Mouse (Mus musculus) liver, embryonic 14.5 days (tissue): ENCODE measurements around the gene Cd300e. TPM values are rescaled to one million over a fixed set of nuclear protein-coding genes. Genes with fewer than 3 reads are reported as not detected.

Experiments used
- ATAC-seq: fragments of 200-750 bp; cut with Nextera tagmentation; 2 replicates; pipeline ENCODE4 v1.8.0; 2017; ENCODE audit warnings: moderate number of reproducible peaks, mild to moderate bottlenecking, moderate library complexity; ENCODE audit not compliant: insufficient read depth
- DNase-seq, 3 experiments: peaks; one replicate each; pipeline ENCODE4 v3.0.0-alpha.2; 2012 to 2013; ENCODE audit warnings: low read depth in 3 of 3, low spot score in 3 of 3
- H3K27ac ChIP-seq: fragments of 300-500 bp; sonication (generic); 2 replicates; pipeline ENCODE4 v1.5.1; 2014; ENCODE audit warnings: moderate library complexity, mild to moderate bottlenecking, control low read depth, inconsistent platforms
- H3K27me3 ChIP-seq: fragments of 300-500 bp; sonication (generic); 2 replicates; pipeline ENCODE4 v1.6.1; 2014; ENCODE audit warnings: mild to moderate bottlenecking, low read length, moderate library complexity; ENCODE audit not compliant: control insufficient read depth, insufficient read depth
- H3K36me3 ChIP-seq: fragments of 300-500 bp; sonication (generic); replicated peaks from 2 replicates; pipeline ENCODE4 v1.6.1; 2014; ENCODE audit warnings: low read depth; ENCODE audit not compliant: control insufficient read depth, insufficient read depth
- H3K4me1 ChIP-seq, 2 experiments: fragments of 200-500 bp in 1 of 2; fragments of 300-500 bp in 1 of 2; sonication (generic) in 1 of 2; replicated peaks; 2 replicates each; pipeline ENCODE4 v1.6.1; 2012 to 2014; ENCODE audit warnings: antibody characterized with exemption in 1 of 2, inconsistent platforms in 1 of 2, low read length in 1 of 2; ENCODE audit not compliant: control insufficient read depth in 2 of 2, insufficient read depth in 2 of 2
- H3K4me2 ChIP-seq: fragments of 300-500 bp; sonication (generic); 2 replicates; pipeline ENCODE4 v1.6.1; 2014; ENCODE audit warnings: low read depth, mild to moderate bottlenecking, control low read depth, moderate library complexity
- H3K4me3 ChIP-seq, 2 experiments: fragments of 200-500 bp in 1 of 2; fragments of 300-500 bp in 1 of 2; sonication (generic) in 1 of 2; 2 replicates each; pipeline ENCODE4 v1.5.1; 2012 to 2014; ENCODE audit warnings: low read depth in 2 of 2, low read length in 2 of 2, mild to moderate bottlenecking in 2 of 2, control low read depth in 1 of 2, inconsistent platforms in 1 of 2, moderate library complexity in 1 of 2; ENCODE audit not compliant: insufficient read depth in 1 of 2
- H3K9ac ChIP-seq: fragments of 300-500 bp; sonication (generic); replicated peaks from 2 replicates; pipeline ENCODE4 v1.6.1; 2014; ENCODE audit warnings: mild to moderate bottlenecking, control low read depth, moderate library complexity
- H3K9me3 ChIP-seq: fragments of 300-500 bp; sonication (generic); 2 replicates; pipeline ENCODE4 v1.6.1; 2016; ENCODE audit warnings: low read length, mixed read lengths; ENCODE audit not compliant: control insufficient read depth
- CTCF ChIP-seq: IDR thresholded peaks from 2 replicates; pipeline ENCODE4 v1.5.1; 2016; ENCODE audit warnings: antibody characterized with exemption, low read depth, control low read depth
- EP300 ChIP-seq: IDR thresholded peaks from 2 replicates; pipeline ENCODE4 v1.6.1; 2016; ENCODE audit warnings: antibody characterized with exemption, low read depth
- WGBS: fragments of 180-500 bp; shearing (Covaris S2); extraction: QIAGEN DNeasy Blood & Tissue Kit; methylation state at CpG from one replicate; pipeline ENCODE4 v1.1.7; 2014; ENCODE audit not compliant: insufficient replicate concordance; 5-methylcytosine and 5-hydroxymethylcytosine counted together
- polyA plus RNA-seq, 2 experiments: library from polyadenylated mRNA; depleted of rRNA in 1 of 2; stranded (reverse) in 1 of 2; unstranded in 1 of 2; fragments of >200 nt; fragmentation: Nextera tagmentation in 1 of 2; extraction: Ambion mirVana in 1 of 2; gene quantifications; 2 replicates each; pipeline versions ENCODE4 v1.2.1 to v1.2.3; 2012 to 2014

The Cd300e gene
- polyA plus RNA-seq, 2 experiments, result 0.22 to 0.56 TPM

GRCm38 (mm10) chr11:115089853-115090252 is 27.9 kb upstream of the Cd300e start:
- H3K36me3 ChIP-seq, result no peaks in the 10 kb centered on the region
- TF ChIP-seq CTCF (peak; percentile 82), EP300 (no peak)
- no peak overlapping the region for H3K4me2 ChIP-seq
- no peak for ATAC-seq
- H3K4me3 ChIP-seq, result no peak overlapping the region
- no peaks in the 10 kb centered on the region for H3K4me1 ChIP-seq
- no peak overlapping the region for H3K9ac ChIP-seq
- no peak overlapping the region for H3K27ac ChIP-seq
- H3K9me3 ChIP-seq, result no peaks in the 10 kb centered on the region
- H3K27me3 ChIP-seq, result peaks cover 11% of the 10 kb centered on the region
- DNase-seq, result no peak
- 62% methylated on average over 6 of the region's 6 CpGs for WGBS

- ATAC-seq (no peak), DNase-seq (no peak)
- Histone ChIP-seq H3K36me3 (no peaks in the 10 kb centered on the region), H3K27me3 (no peaks in the 10 kb centered on the region), H3K4me3 (no peak overlapping the region), H3K9ac (no peak overlapping the region), H3K4me2 (no peak overlapping the region), H3K27ac (no peak overlapping the region), H3K4me1 (no peaks in the 10 kb centered on the region), H3K9me3 (no peaks in the 10 kb centered on the region)
- 45% methylated on average over 7 of the region's 7 CpGs for WGBS
- TF ChIP-seq CTCF (no peak), EP300 (no peak)
Observed at GRCm38 (mm10) chr11:115086213-115086612, 24.2 kb upstream of the Cd300e start.

- no peaks in the 10 kb centered on the region for H3K9me3 ChIP-seq
- no peaks in the 10 kb centered on the region for H3K4me1 ChIP-seq
- no peaks in the 10 kb centered on the region for H3K36me3 ChIP-seq
- ATAC-seq (no peak), DNase-seq (no peak)
- WGBS, result 59% methylated on average over 8 of the region's 8 CpGs
- TF ChIP-seq EP300 (no peak), CTCF (no peak)
- no peak overlapping the region for H3K9ac ChIP-seq
- no peak overlapping the region for H3K27ac ChIP-seq
- H3K27me3 ChIP-seq, result no peaks in the 10 kb centered on the region
- H3K4me3 ChIP-seq, result no peak overlapping the region
- H3K4me2 ChIP-seq, result no peak overlapping the region
Observed at GRCm38 (mm10) chr11:115085064-115085463, 23.1 kb upstream of the Cd300e start.

- 44% methylated on average over 12 of the region's 12 CpGs for WGBS
- Histone ChIP-seq H3K4me2 (no peak overlapping the region), H3K27ac (no peak overlapping the region), H3K9me3 (no peaks in the 10 kb centered on the region), H3K4me3 (no peak overlapping the region), H3K27me3 (no peaks in the 10 kb centered on the region), H3K4me1 (no peaks in the 10 kb centered on the region), H3K36me3 (no peaks in the 10 kb centered on the region), H3K9ac (no peak overlapping the region)
- no peak for ATAC-seq
- DNase-seq, result no peak
- no peak for TF ChIP-seq CTCF
Observed at GRCm38 (mm10) chr11:115084595-115084994, 22.6 kb upstream of the Cd300e start.

GRCm38 (mm10) chr11:115083376-115084139 is 21.6 kb upstream of the Cd300e start:
- 31% methylated on average over 18 of the region's 18 CpGs for WGBS
- Histone ChIP-seq H3K4me2 (no peak overlapping the region), H3K27me3 (no peaks in the 10 kb centered on the region), H3K36me3 (no peaks in the 10 kb centered on the region), H3K9ac (no peak overlapping the region), H3K9me3 (no peaks in the 10 kb centered on the region), H3K27ac (no peak overlapping the region), H3K4me3 (no peak overlapping the region), H3K4me1 (peaks cover 0 to under 1% of the 10 kb centered on the region in 2 experiments; a peak in 1 of 4 replicates)
- ATAC-seq (no peak), DNase-seq (peak; percentile 35 to 41 (median 36))
- TF ChIP-seq EP300 (no peak), CTCF (peak; percentile 94)
